Mouse (Mus musculus) adrenal gland, postnatal 4 days (tissue): Measurements from ENCODE around the gene Kif18a. TPM values are rescaled to one million over a fixed set of nuclear protein-coding genes. Genes with fewer than 3 reads are reported as not detected.

Source experiments
- DNase-seq, 2 experiments: peaks; one replicate each; pipeline ENCODE4 v3.0.0; 2021 to 2022; ENCODE audit warnings: low spot score in 2 of 2, mixed read lengths in 2 of 2
- long read RNA-seq, 2 experiments: library from polyadenylated mRNA; stranded (forward); transcript quantifications; one replicate each; pipeline ENCODE4 v2.0.0; 2021
- total RNA-seq, 2 experiments: library from RNA; stranded (reverse); gene quantifications; 2 replicates each; pipeline ENCODE4 v1.2.3; 2021

The Kif18a gene
- total RNA-seq, result 1 to 10 TPM; 7.1 to 7.4 TPM
- long read RNA-seq, experiment 1, partial matches to known transcripts, result 0 of 4 reads
- long read RNA-seq, experiment 1, other reads (novel, unspliced or antisense), result 0 of 4 reads
- long read RNA-seq, experiment 2, transcript Kif18a-201 (17 exons, 3,369 nt), result major isoform, 11 of 17 reads
- long read RNA-seq, experiment 2, partial matches to known transcripts, result 2 of 17 reads
- long read RNA-seq, experiment 2, other reads (novel, unspliced or antisense), result 4 of 17 reads

DNA sequence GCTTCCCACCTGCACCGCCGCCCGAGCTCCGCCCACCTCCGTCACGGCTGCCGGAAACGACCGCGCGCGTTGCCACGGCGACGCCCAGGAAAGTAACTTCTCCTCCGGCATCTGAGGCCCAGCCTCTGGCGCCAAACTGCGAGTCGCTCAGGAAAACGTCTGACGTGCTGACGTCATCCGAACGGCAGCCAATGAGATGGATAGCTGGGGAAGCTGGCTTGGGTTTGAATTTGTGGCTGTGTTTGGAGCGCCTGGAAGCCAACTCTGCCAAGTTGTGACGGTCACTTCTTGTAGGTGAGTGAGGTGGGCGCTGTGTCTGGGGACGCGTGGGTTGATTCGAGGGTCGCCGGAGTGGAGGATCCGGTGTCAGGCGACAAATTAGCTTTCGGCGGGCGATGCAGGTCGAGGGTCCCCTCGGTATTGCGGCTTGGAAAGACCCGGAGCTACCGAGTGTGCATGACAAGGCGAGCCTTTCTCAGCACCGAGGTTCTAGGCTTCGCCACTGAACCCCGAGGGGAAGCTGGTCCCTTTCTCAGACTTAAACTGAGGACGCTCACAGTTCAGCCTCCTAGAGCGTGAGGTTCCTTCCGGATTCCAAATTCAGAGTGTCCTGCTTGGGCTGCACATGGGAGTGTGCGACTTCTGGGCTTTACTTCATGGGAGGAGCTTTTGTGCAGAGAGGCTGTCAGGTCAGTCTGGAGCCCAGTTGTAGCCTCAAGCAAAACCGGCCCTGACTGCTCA, at the start of gene Kif18a, which contains the start of gene Mettl15:
TSS of gene Kif18a (plus strand) at position 139 of the 741 bp plus-strand sequence.
TSS of gene Mettl15 (minus strand) at position 149 of the 741 bp plus-strand sequence.
- DNase-seq, result peak; percentile 81 to 89

GRCm38 (mm10) chr2:109233876-109234275, 46.7 kb upstream of the Kif18a start:
- no peak for DNase-seq

DNA sequence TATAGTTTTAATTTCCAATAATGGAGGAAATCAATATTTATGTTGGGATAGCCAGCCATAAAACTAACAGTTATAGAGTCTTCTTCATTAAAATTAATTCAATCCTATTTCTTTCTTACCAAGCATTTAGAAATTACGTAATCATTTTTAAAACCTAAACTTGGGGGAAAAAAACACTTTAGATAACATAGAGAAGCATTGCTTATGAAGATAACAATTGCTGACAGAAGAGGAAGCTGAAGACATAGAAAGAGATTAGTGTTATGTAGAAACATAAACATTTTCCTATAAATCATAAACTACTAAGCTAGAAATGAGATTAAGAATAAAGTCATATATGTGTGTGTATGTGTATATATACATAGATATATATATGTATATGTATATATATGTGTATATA, 44.8 kb upstream of the Kif18a start:
- DNase-seq, result no peak

GRCm38 (mm10) chr2:109241947-109242346, 38.6 kb upstream of the Kif18a start:
- no peak for DNase-seq

- DNase-seq, result no peak
These were observed 17.8 kb upstream of the Kif18a start for GRCm38 (mm10) chr2:109262779-109263178.

GRCm38 (mm10) chr2:109273098-109273497, 7.4 kb upstream of the Kif18a start:
- DNase-seq, result no peak

DNA sequence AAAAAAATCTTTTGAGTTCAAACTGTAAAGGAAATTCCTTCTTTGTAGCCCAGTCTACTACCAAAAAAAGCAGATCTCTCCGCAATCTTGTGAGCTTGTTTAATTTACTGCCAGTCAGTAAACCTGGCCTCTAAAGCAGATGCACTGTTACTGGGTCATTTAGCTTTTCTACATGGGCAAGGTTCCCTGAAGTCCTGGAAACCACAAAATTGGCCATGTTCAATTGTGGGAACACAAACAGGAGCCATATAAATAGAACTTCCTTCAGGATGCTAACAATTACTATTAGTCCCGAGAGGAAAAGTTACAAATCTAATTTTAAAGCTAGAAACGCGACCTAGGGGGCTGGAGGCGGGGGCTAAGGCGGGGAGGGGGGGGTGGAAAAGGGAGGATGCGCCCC, 2.9 kb upstream of the Kif18a start:
- DNase-seq, result no peak

DNA sequence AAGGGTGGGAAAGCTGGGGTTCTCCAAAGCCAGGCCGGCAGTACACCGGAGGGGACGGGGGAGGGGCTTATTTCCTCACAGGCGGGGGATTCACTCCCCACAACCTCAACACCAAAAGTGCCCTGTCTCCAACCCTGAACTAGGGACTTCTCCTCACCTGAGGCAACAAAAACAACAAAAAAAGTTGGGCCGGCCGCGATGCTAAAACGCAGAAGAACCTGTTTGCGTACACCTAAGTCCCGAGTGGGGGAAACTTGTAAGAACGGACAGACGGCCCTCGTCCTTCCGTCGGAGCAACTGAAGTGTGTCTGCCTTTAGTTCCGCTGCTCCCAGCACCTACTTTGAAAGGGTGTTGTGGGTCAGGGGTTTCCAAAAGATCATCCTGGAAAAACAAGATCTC, 2.5 kb upstream of the Kif18a start:
- DNase-seq, result peak; percentile 19 to 33

GRCm38 (mm10) chr2:109280272-109280599, 302 bp upstream of the Kif18a start:
- no peak for DNase-seq

DNA sequence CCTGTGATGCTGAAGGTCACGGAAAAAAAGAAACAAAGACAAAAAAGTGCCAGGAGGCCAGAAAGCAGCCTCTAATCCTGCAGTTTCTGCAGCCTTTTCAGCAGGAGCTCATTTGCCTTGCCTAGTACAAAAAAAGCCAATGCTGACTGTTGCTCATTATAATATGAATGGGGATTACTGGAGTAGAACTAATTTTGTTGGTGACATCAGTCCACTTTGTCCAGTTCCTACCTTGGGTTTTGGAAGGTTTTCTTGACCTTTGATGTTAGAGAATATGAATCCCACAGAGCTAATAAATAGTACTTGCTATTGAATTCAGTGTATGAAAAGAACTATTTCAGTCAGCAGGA, 778 bp downstream of the Kif18a start:
- DNase-seq, result no peak

GRCm38 (mm10) chr2:109284121-109284520, 3.6 kb downstream of the Kif18a start:
- no peak for DNase-seq

DNA sequence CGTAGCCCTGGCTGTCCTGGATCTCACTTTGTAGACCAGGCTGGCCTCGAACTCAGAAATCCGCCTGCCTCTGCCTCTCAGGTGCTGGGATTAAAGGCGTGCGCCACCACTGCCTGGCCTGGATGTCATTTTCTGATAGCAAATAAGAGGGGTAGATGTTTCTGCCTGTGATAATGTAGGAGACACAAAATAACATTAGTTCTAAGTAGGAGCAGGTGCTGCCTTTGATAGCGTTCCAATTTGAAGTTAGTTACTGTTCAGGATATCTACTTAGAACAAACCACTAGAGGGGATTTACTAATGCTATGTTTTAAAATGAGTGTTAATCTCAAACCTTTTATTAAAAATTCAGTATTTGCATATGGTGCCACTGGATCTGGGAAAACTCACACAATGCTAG, 8.8 kb downstream of the Kif18a start:
- no peak for DNase-seq

- no peak for DNase-seq
These were observed 15.7 kb downstream of the Kif18a start for GRCm38 (mm10) chr2:109296264-109296663.

GRCm38 (mm10) chr2:109298160-109298559, 17.6 kb downstream of the Kif18a start:
- DNase-seq, result no peak

- no peak for DNase-seq
These were observed 21.7 kb downstream of the Kif18a start for GRCm38 (mm10) chr2:109302234-109302633.

- no peak for DNase-seq
These were observed 23.1 kb downstream of the Kif18a start for GRCm38 (mm10) chr2:109303638-109304037.

GRCm38 (mm10) chr2:109311369-109311768, 30.8 kb downstream of the Kif18a start:
- DNase-seq, result no peak

DNA sequence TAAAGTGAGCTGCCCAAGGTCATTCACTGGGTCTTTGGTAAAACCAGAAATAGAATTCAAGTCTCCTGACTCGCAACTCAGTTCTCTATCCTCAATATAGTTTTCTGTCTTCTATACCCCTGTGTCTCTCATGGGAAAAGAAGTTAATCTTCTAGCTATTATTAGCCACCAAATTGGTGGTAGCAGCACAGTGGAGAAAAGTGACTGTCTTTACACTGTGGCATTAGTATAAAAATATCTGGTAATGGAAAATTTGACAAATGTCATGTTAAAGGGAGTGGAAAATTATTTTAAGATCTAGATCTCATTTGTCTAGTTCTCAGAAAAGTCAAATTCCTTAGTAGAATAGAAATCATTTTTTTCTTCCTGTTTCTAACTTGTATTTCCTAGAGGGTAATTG, 51.3 kb downstream of the Kif18a start:
- no peak for DNase-seq

DNA sequence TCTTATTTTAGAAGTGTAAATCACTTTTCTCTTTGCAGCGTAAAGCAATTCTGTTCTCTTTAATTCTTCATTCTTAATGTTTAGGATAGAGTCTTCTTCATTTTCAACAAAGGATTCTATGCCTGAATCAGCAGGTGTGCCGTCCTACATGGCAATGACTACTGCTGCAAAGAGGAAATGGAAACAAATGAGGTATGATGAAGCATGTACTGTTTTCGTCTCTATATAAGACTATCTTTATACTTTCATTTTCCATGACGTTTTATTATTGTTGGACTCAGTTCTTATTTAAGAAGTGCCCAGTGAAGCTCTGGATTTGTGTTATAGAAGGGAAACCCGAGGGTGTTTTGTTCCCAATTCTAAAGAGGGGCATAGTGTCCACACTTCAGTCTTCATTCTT, 53.7 kb downstream of the Kif18a start:
- DNase-seq, result no peak

DNA sequence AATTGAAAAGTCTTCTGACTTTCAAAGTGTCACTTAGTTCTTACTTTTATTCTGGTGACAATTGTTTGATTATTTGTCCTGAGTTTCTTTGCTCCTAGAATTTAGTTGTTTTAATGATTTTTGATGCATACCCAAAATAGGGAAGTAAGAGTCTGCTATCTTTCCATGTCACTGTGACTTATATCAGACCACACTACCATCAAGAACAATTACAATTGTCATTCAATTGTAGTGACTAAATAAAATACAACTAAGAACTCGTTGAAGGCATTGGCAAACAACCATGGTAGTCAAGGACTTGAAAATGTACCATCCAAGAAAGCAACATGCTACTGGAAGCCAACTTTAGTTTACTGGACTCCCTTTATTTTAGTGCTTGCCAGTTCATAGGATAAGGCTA, 55.2 kb downstream of the Kif18a start:
- no peak for DNase-seq

GRCm38 (mm10) chr2:109345386-109345785, 64.8 kb downstream of the Kif18a start:
- no peak for DNase-seq

DNA sequence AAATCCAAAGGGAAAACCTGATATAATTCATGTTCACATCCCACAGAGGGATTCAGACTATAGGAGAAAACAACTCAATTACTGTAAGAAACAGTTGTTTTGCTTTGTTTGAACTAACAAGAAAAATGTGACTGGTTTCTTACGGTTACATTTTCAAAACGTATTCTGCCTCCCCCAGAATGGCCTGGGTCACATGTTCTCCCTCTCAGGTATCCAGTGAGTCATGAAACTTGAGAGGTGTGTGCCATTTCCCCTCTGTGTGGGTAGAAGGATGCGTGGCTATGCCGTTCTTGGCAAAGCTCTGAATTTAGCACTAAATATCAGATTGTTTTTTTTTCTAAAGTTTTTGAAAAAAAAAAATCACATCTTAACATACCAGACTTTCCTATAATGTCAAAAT, 68.2 kb downstream of the Kif18a start:
- DNase-seq, result no peak
